Mouse (Mus musculus): Measurements from ENCODE around the gene Acp7. TPM values are rescaled to one million over a fixed set of nuclear protein-coding genes. Genes with fewer than 3 reads are reported as not detected.
A peak's percentile ranks its signal among the peaks of the same experiment; 100 is the strongest.

The Acp7 gene
- total and polyA plus RNA-seq, 3 experiments: not detected

DNA sequence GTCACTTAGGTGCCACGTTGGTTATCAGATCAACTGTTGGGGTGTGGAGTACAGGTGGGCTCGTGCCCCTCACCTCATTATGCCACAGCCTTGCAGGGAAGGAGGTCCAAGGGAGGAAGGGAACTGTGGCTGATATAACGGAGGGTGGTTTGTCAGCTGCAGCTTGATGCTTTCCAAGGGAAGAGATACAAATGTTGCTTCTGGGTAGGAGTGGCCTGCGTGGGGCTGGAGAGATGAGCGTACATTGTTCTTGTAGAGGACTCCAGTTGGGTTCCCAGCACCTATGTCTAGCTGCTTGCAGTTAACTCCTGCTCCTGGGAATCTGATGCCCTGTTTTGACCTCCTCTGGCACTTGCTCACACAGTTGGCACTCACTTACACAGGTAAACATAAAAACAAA lies 28.0 kb downstream of the Acp7 start:
- H3K4me1 ChIP-seq (ENCODE audit: control insufficient read depth in 1 of 2, insufficient read depth in 2 of 2, low read length in 2 of 2): no peaks in the 10 kb centered on the region
- no peak overlapping the region for H3K9ac ChIP-seq (ENCODE audit: control insufficient read depth, low read depth, low read length, poor library complexity, severe bottlenecking)
- 0 out of 4 replicates have a peak, but pooled peaks cover 0 to 5% of the 10 kb centered on the region in 2 experiments for H3K36me3 ChIP-seq (ENCODE audit: control insufficient read depth in 1 of 2, insufficient read depth in 2 of 2, low read length in 2 of 2)
- H3K9me3 ChIP-seq (replicated peaks; ENCODE audit: insufficient read depth, low read length): no peaks in the 10 kb centered on the region
- no peaks in the 10 kb centered on the region for H3K27me3 ChIP-seq (ENCODE audit: control insufficient read depth in 1 of 2, insufficient read depth in 2 of 2, low read length in 2 of 2)
- TF ChIP-seq ETS1 (IDR thresholded peaks at IDR 0.05; ENCODE audit: low read depth, low read length): no peak
- no peak for TF ChIP-seq USF2 (IDR thresholded peaks at IDR 0.05; ENCODE audit: borderline replicate concordance in 1 of 2, insufficient read depth in 1 of 2, low read depth in 1 of 2, low read length in 2 of 2)
- no peak for TF ChIP-seq SMC3 (IDR thresholded peaks at IDR 0.05; ENCODE audit: low read depth, low read length)
- no peak for TF ChIP-seq EP300 (IDR thresholded peaks at IDR 0.05; ENCODE audit: low read depth in 1 of 2, low read length in 2 of 2)
- TF ChIP-seq GATA1 (IDR thresholded peaks at IDR 0.05; ENCODE audit: low read depth, low read length): no peak
- TF ChIP-seq MAX (IDR thresholded peaks at IDR 0.05; ENCODE audit: low read length): no peak
- no peak for TF ChIP-seq POLR2A (IDR thresholded peaks at IDR 0.05; ENCODE audit: control insufficient read depth in 1 of 2, insufficient read depth in 1 of 2, low read depth in 1 of 2, low read length in 2 of 2, poor library complexity in 1 of 2)
- no peak for TF ChIP-seq MXI1 (IDR thresholded peaks at IDR 0.05; ENCODE audit: low read depth, low read length)
- no peak for TF ChIP-seq NRF1 (IDR thresholded peaks at IDR 0.05; ENCODE audit: insufficient read depth, low read depth, low read length, poor library complexity, severe bottlenecking)
- TF ChIP-seq TBP (IDR thresholded peaks at IDR 0.05; ENCODE audit: low read depth, low read length): no peak
- no peak for TF ChIP-seq CHD2 (IDR thresholded peaks at IDR 0.05; ENCODE audit: low read length)
- TF ChIP-seq POLR2AphosphoS2 (IDR thresholded peaks at IDR 0.05; ENCODE audit: low read length): no peak
- no peak for TF ChIP-seq MEF2A (IDR thresholded peaks at IDR 0.05; ENCODE audit: extremely low read depth, insufficient replicate concordance, low read depth, low read length, poor library complexity, severe bottlenecking)
- no peak for TF ChIP-seq CHD1 (IDR thresholded peaks at IDR 0.05; ENCODE audit: low read depth, low read length)
- TF ChIP-seq ZMIZ1 (IDR thresholded peaks at IDR 0.05; ENCODE audit: low read depth, low read length): no peak
- TF ChIP-seq MYC (IDR thresholded peaks at IDR 0.05; ENCODE audit: low read depth, low read length): no peak
- no peak for TF ChIP-seq CTCF (IDR thresholded peaks at IDR 0.05 in 2 of 3, conservative IDR thresholded peaks at IDR 0.05 in 1 of 3; ENCODE audit: control insufficient read depth in 1 of 3, insufficient read depth in 1 of 3, low read depth in 2 of 3, low read length in 3 of 3, poor library complexity in 1 of 3, severe bottlenecking in 1 of 3)
- no peak for TF ChIP-seq HCFC1 (IDR thresholded peaks at IDR 0.05; ENCODE audit: low read depth, low read length)
- no peak for TF ChIP-seq USF1 (IDR thresholded peaks at IDR 0.05; ENCODE audit: low read depth, low read length)
- no peak overlapping the region for H3K27ac ChIP-seq (ENCODE audit: control insufficient read depth, low read depth, low read length)
- no peaks in the 10 kb centered on the region for H3K79me2 ChIP-seq (ENCODE audit: control insufficient read depth, insufficient read depth, low read length, poor library complexity)
- H3K4me3 ChIP-seq (ENCODE audit: control insufficient read depth in 1 of 2, insufficient read depth in 1 of 2, low read depth in 2 of 2, low read length in 2 of 2): no peak overlapping the region
- DNase-seq (ENCODE audit: low read depth, low spot score): no peak

DNA sequence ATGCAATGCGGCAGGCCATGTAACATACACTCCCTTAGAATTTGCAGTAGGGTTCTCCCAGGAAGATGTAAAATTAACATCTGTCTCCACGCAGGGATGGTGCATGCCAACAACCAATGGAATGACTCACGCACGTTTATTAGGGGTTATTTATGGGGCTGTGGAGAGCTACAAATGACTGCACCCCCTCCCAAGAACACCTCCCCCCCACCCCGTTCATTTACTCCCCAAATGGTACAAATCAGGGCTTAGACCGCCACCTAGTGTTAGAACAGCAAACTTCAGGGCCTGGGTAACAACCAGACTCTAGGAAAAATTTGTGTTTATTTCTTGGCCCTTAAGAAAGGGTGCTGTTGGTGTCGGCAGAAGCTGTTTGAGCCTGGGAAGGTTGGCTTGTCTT lies 29.5 kb downstream of the Acp7 start:
- peaks cover 4 to 7% of the 10 kb centered on the region in 2 experiments for H3K4me1 ChIP-seq (ENCODE audit: control insufficient read depth in 1 of 2, insufficient read depth in 2 of 2, low read length in 2 of 2)
- H3K9ac ChIP-seq (ENCODE audit: control insufficient read depth, low read depth, low read length, poor library complexity, severe bottlenecking): 0 out of 2 replicates have a peak overlapping the region, but pooled peaks have one; percentile 26
- H3K27me3 ChIP-seq (ENCODE audit: control insufficient read depth in 1 of 2, insufficient read depth in 2 of 2, low read length in 2 of 2): no peaks in the 10 kb centered on the region
- peak; percentile 79 for DNase-seq (ENCODE audit: low read depth, low spot score)
- H3K4me3 ChIP-seq (ENCODE audit: control insufficient read depth in 1 of 2, insufficient read depth in 1 of 2, low read depth in 2 of 2, low read length in 2 of 2): no peak overlapping the region
- peaks cover 11% of the 10 kb centered on the region for H3K79me2 ChIP-seq (ENCODE audit: control insufficient read depth, insufficient read depth, low read length, poor library complexity)
- H3K36me3 ChIP-seq (ENCODE audit: control insufficient read depth in 1 of 2, insufficient read depth in 2 of 2, low read length in 2 of 2): peaks cover 0 to 11% of the 10 kb centered on the region in 2 experiments; a peak in 2 of 4 replicates
- no peak overlapping the region for H3K27ac ChIP-seq (ENCODE audit: control insufficient read depth, low read depth, low read length)
- no peaks in the 10 kb centered on the region for H3K9me3 ChIP-seq (replicated peaks; ENCODE audit: insufficient read depth, low read length)
- TF ChIP-seq KAT2A (conservative IDR thresholded peaks at IDR 0.05; ENCODE audit: low read depth, low read length) (no peak), ETS1 (IDR thresholded peaks at IDR 0.05; ENCODE audit: low read depth, low read length) (0 out of 2 replicates have a peak, but pooled peaks have one; percentile 7), POLR2A (IDR thresholded peaks at IDR 0.05; ENCODE audit: control insufficient read depth in 1 of 2, insufficient read depth in 1 of 2, low read depth in 1 of 2, low read length in 2 of 2, poor library complexity in 1 of 2) (no peak), ZC3H11A (IDR thresholded peaks at IDR 0.05; ENCODE audit: low read depth, low read length) (peak; percentile 81), MAZ (IDR thresholded peaks at IDR 0.05; ENCODE audit: low read depth, low read length) (peak; percentile 79), HCFC1 (IDR thresholded peaks at IDR 0.05; ENCODE audit: low read depth, low read length) (0 out of 2 replicates have a peak, but pooled peaks have one; percentile 29), MAFK (IDR thresholded peaks at IDR 0.05; ENCODE audit: borderline replicate concordance, low read depth, low read length) (no peak), SIN3A (IDR thresholded peaks at IDR 0.05; ENCODE audit: low read length) (peak; percentile 61; the same call in 1 of the 2 replicates), EP300 (IDR thresholded peaks at IDR 0.05; ENCODE audit: low read depth in 1 of 2, low read length in 2 of 2) (no peak), NRF1 (IDR thresholded peaks at IDR 0.05; ENCODE audit: insufficient read depth, low read depth, low read length, poor library complexity, severe bottlenecking) (no peak), BHLHE40 (IDR thresholded peaks at IDR 0.05; ENCODE audit: borderline replicate concordance, low read depth, low read length) (peak; percentile 32; the same call in 1 of the 2 replicates), TBP (IDR thresholded peaks at IDR 0.05; ENCODE audit: low read depth, low read length) (no peak), USF2 (IDR thresholded peaks at IDR 0.05; ENCODE audit: borderline replicate concordance in 1 of 2, insufficient read depth in 1 of 2, low read depth in 1 of 2, low read length in 2 of 2) (no peak), ZMIZ1 (IDR thresholded peaks at IDR 0.05; ENCODE audit: low read depth, low read length) (no peak), POLR2AphosphoS5 (IDR thresholded peaks at IDR 0.05; ENCODE audit: borderline replicate concordance, low read depth, low read length) (no peak), USF1 (IDR thresholded peaks at IDR 0.05; ENCODE audit: low read depth, low read length) (no peak), CTCF (IDR thresholded peaks at IDR 0.05 in 2 of 3, conservative IDR thresholded peaks at IDR 0.05 in 1 of 3; ENCODE audit: control insufficient read depth in 1 of 3, insufficient read depth in 1 of 3, low read depth in 2 of 3, low read length in 3 of 3, poor library complexity in 1 of 3, severe bottlenecking in 1 of 3) (peak; percentile 73 to 90 (median 79)), SMC3 (IDR thresholded peaks at IDR 0.05; ENCODE audit: low read depth, low read length) (peak; percentile 74), E2F4 (IDR thresholded peaks at IDR 0.05; ENCODE audit: borderline replicate concordance, low read depth, low read length) (no peak), ZNF384 (IDR thresholded peaks at IDR 0.05; ENCODE audit: low read depth, low read length) (0 out of 2 replicates have a peak, but pooled peaks have one; percentile 9)
